Mouse (Mus musculus): ENCODE results near the gene Plk3. TPM values are rescaled to one million over a fixed set of nuclear protein-coding genes. Genes with fewer than 3 reads are reported as not detected.

Gene Plk3
- polyA plus RNA-seq, 1 experiment from 2014 or later = 17.7 TPM

- H3K9ac ChIP-seq = no peak overlapping the region
- H3K9me3 ChIP-seq = no peaks in the 10 kb centered on the region
- peak overlapping the region; percentile 93 for H3K4me2 ChIP-seq
- H3K27ac ChIP-seq = no peak overlapping the region
- 43% methylated on average over 2 of the region's 2 CpGs for WGBS
- H3K36me3 ChIP-seq (replicated peaks) = peaks cover 8% of the 10 kb centered on the region; the same call in 1 of the 2 replicates
- no peak for ATAC-seq (ENCODE audit: low FRiP score)
- H3K4me1 ChIP-seq = peaks cover 38% of the 10 kb centered on the region
- peaks cover 31% of the 10 kb centered on the region for H3K27me3 ChIP-seq
- H3K4me3 ChIP-seq (replicated peaks) = no peak overlapping the region; the same call in 1 of the 2 replicates
Observed at GRCm38 (mm10) chr4:117134601-117134995, 835 bp upstream of the Plk3 start.

DNA sequence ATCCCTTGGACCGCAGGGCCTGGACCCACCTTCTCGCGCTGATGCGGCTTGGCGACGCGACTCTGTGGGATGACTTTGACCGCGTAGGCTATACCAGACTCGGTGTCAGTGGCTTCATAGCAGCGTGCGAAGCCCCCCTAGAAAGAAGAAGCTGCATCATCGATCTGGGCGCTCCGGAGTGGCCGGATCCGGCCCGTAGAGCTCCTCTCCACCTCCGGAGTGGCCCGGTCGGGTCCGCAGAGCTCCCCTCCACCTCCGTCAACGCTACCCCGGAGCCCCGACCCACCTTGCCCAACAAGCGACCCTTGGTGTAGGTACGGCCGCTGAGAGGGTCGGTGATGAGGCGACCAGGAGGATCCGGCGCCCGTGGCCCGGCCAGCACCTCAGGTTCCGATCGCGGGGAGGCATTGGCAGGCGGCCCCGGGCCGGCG, 382 bp downstream of the Plk3 start:
- peaks cover 38% of the 10 kb centered on the region for H3K4me1 ChIP-seq
- under 1% methylated on average over 41 of the region's 42 CpGs for WGBS
- H3K4me3 ChIP-seq (replicated peaks) = peak overlapping the region; percentile 87
- peaks cover 31% of the 10 kb centered on the region for H3K27me3 ChIP-seq
- ATAC-seq (ENCODE audit: low FRiP score) = peak; percentile 40
- peak overlapping the region; percentile 59; the same call in 1 of the 2 replicates for H3K27ac ChIP-seq
- peak overlapping the region; percentile 83 for H3K9ac ChIP-seq
- H3K9me3 ChIP-seq = no peaks in the 10 kb centered on the region
- H3K36me3 ChIP-seq (replicated peaks) = peaks cover 18% of the 10 kb centered on the region
- peak overlapping the region; percentile 93 for H3K4me2 ChIP-seq

DNA sequence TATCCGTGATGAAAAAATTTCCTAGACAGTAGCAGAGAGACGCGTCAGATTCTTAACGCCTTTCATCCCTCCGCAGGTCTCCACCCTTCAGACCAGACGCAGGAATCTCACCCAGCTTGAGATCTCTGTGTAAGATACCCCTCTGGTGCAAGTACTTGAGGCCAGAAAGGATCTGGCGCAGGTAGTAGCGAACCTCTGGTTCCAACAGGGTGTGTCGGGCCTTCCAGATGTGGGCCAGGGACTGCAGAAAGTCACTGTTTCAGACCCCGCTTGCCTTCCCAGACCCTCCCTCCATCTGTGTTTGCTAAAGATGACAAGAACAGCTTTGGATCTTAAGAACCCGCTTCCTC, 994 bp downstream of the Plk3 start:
- H3K4me3 ChIP-seq (replicated peaks) = peak overlapping the region; percentile 87
- H3K4me1 ChIP-seq = peaks cover 38% of the 10 kb centered on the region
- H3K4me2 ChIP-seq = peak overlapping the region; percentile 93
- H3K27me3 ChIP-seq = peaks cover 31% of the 10 kb centered on the region
- no peak overlapping the region for H3K27ac ChIP-seq
- ATAC-seq (ENCODE audit: low FRiP score) = no peak
- H3K9ac ChIP-seq = peak overlapping the region; percentile 83
- peaks cover 22% of the 10 kb centered on the region for H3K36me3 ChIP-seq (replicated peaks)
- H3K9me3 ChIP-seq = no peaks in the 10 kb centered on the region
- WGBS = 5% methylated on average over 11 of the region's 11 CpGs

- 3% methylated on average over 7 of the region's 7 CpGs for WGBS
- Histone ChIP-seq H3K36me3 (replicated peaks) (peaks cover 22% of the 10 kb centered on the region), H3K9me3 (no peaks in the 10 kb centered on the region), H3K9ac (peak overlapping the region; percentile 83), H3K4me2 (peak overlapping the region; percentile 93), H3K4me3 (replicated peaks) (peak overlapping the region; percentile 87), H3K27me3 (peaks cover 31% of the 10 kb centered on the region), H3K4me1 (peaks cover 38% of the 10 kb centered on the region), H3K27ac (peak overlapping the region; percentile 69)
- peak; percentile 52 for ATAC-seq (ENCODE audit: low FRiP score)
Observed at GRCm38 (mm10) chr4:117131890-117132793, 1.6 kb downstream of the Plk3 start.

DNA sequence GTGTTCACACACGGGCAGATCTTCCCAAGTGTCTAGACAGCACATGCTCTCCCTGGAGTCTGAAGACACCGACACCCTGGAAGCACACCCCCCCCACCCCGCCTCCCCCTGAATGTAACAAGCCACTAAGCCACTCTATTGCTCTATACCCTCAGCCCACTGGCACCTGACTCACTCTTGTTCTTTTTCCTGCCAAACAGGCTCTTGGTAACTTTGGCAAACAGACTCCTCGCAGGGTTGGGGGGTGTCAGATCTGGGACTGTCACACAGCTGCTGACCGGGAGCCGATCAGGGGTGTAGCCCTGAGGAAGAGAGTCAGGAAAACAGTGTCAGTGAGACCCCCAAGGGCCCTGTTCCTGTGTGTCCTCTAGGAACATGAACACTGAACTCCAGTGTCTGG, 2.6 kb downstream of the Plk3 start:
- Histone ChIP-seq H3K27ac (0 out of 2 replicates have a peak overlapping the region, but pooled peaks have one; percentile 1), H3K36me3 (replicated peaks) (peaks cover 22% of the 10 kb centered on the region), H3K4me2 (peak overlapping the region; percentile 93), H3K4me3 (replicated peaks) (no peak overlapping the region), H3K9ac (peak overlapping the region; percentile 83; the same call in 1 of the 2 replicates), H3K9me3 (no peaks in the 10 kb centered on the region), H3K4me1 (peaks cover 44% of the 10 kb centered on the region), H3K27me3 (peaks cover 31% of the 10 kb centered on the region)
- 50% methylated on average over 6 of the region's 6 CpGs for WGBS
- no peak for ATAC-seq (ENCODE audit: low FRiP score)

GRCm38 (mm10) chr4:117130790-117131189, 3.0 kb downstream of the Plk3 start:
- Histone ChIP-seq H3K27me3 (peaks cover 29% of the 10 kb centered on the region), H3K4me2 (peak overlapping the region; percentile 93; the same call in 1 of the 2 replicates), H3K27ac (0 out of 2 replicates have a peak overlapping the region, but pooled peaks have one; percentile 1), H3K9me3 (no peaks in the 10 kb centered on the region), H3K4me3 (replicated peaks) (no peak overlapping the region), H3K4me1 (peaks cover 48% of the 10 kb centered on the region), H3K36me3 (replicated peaks) (peaks cover 22% of the 10 kb centered on the region), H3K9ac (no peak overlapping the region)
- 33% methylated on average over 6 of the region's 6 CpGs for WGBS
- ATAC-seq (ENCODE audit: low FRiP score) = no peak

GRCm38 (mm10) chr4:117127991-117128686, 5.6 kb downstream of the Plk3 start:
- Histone ChIP-seq H3K9ac (no peak overlapping the region), H3K4me2 (no peak overlapping the region), H3K4me3 (replicated peaks) (no peak overlapping the region), H3K9me3 (no peaks in the 10 kb centered on the region), H3K4me1 (peaks cover 54% of the 10 kb centered on the region), H3K36me3 (replicated peaks) (peaks cover 22% of the 10 kb centered on the region), H3K27me3 (peaks cover 22% of the 10 kb centered on the region), H3K27ac (no peak overlapping the region)
- no peak for ATAC-seq (ENCODE audit: low FRiP score)
- WGBS = 92% methylated on average over 33 of the region's 33 CpGs

GRCm38 (mm10) chr4:117126675-117127290, 7.0 kb downstream of the Plk3 start, which contains the start of gene Tctex1d4:
Tctex1d4 (plus strand) TSS chr4:117126794.
- no peak within 1 kb of the TSS for H3K9ac ChIP-seq
- no peak for ATAC-seq (ENCODE audit: low FRiP score)
- no peaks in the 10 kb centered on the region for H3K9me3 ChIP-seq
- peaks cover 8% of the 10 kb centered on the region; the same call in 1 of the 2 replicates for H3K27me3 ChIP-seq
- peaks cover 22% of the 10 kb centered on the region for H3K36me3 ChIP-seq (replicated peaks)
- H3K27ac ChIP-seq = peak within 1 kb of the TSS; percentile 80
- H3K4me1 ChIP-seq = peaks cover 41% of the 10 kb centered on the region
- no peak within 1 kb of the TSS for H3K4me3 ChIP-seq (replicated peaks)
- 86% methylated on average over 9 of the region's 9 CpGs for WGBS
- peak within 1 kb of the TSS; percentile 24; the same call in 1 of the 2 replicates for H3K4me2 ChIP-seq

DNA sequence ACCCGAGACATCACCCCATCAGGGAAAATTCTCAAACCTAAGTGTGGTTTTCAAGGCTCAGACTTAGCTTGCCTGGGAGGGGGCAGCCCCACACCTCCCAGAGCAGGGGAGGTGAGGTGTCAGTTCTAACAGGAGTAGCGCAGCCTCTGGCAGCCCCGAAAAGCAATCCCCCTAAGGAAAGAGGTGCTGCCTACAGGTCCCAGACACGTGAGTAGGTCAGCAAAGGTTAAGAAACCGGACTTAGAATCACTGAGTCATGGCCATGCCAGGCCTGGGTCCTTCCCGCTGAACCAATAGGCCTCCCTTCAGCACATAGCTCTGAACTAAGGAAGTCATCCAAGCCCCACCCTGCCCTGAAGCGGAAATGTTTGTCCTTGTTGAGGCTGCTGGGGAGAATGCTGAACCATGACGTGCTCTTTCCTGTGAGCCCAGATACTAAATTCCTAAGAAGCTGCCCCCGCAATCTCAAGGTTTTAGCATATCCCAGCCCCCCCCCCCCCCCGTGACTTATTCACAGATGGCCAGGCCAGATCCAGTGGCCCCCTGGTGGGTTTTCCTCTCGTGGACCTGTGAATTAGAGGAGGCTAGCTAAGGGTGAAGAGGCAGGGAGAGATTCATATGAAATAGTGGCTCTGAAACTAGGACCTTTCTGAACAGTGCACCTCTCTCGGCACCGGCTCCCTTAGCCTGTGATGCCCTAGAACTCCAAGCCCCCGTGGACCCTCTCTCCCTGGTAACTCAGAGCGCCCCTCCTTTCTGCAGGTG, 7.7 kb downstream of the Plk3 start:
- H3K4me2 ChIP-seq = no peak overlapping the region
- H3K36me3 ChIP-seq (replicated peaks) = peaks cover 22% of the 10 kb centered on the region
- H3K4me3 ChIP-seq (replicated peaks) = no peak overlapping the region
- peak overlapping the region; percentile 80 for H3K27ac ChIP-seq
- 57% methylated on average over 15 of the region's 15 CpGs for WGBS
- H3K27me3 ChIP-seq = peaks cover 6% of the 10 kb centered on the region; the same call in 1 of the 2 replicates
- ATAC-seq (ENCODE audit: low FRiP score) = no peak
- H3K4me1 ChIP-seq = peaks cover 38% of the 10 kb centered on the region
- H3K9me3 ChIP-seq = no peaks in the 10 kb centered on the region
- no peak overlapping the region for H3K9ac ChIP-seq

DNA sequence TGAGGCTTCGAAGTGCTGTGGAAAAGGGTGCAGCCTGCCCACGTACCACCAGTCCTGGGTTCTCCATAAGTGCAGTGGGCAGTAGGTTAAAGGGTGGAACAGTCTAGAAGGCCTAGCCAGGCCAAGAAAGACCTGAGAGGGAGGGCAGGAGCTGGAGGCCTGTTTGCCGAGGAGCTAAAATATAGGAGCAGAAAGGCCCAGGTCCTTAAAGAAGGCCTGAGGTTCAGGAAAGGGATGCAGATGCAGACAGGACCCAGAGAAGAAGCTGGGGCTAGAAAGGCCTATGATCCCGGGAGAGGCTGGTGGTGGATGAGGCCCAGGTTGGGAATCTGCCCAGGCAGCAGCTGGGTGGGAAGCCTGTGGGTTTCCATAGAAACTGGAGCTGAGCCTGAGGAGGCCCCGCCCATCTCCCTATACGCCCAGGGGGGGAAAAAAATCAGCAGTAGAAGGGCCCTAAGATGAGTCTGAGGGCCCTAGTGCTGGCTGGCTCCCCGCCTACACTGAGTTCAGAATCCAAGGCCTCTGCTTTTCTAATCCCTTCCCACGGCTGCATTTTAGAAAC, 8.3 kb downstream of the Plk3 start, which contains the start of gene Btbd19:
TSS of gene Btbd19 (minus strand) at position 378 of the 562 bp plus-strand sequence.
- peak within 1 kb of the TSS; percentile 56 for H3K9ac ChIP-seq
- H3K4me1 ChIP-seq = peaks cover 34% of the 10 kb centered on the region
- no peaks in the 10 kb centered on the region for H3K9me3 ChIP-seq
- ATAC-seq (ENCODE audit: low FRiP score) = peak; percentile 55; the same call in 1 of the 2 replicates
- 32% methylated on average over 8 of the region's 8 CpGs for WGBS
- H3K4me2 ChIP-seq = peak within 1 kb of the TSS; percentile 24
- H3K27ac ChIP-seq = peak within 1 kb of the TSS; percentile 80
- peaks cover 5% of the 10 kb centered on the region; the same call in 1 of the 2 replicates for H3K27me3 ChIP-seq
- H3K36me3 ChIP-seq (replicated peaks) = peaks cover 20% of the 10 kb centered on the region
- no peak within 1 kb of the TSS; the same call in 1 of the 2 replicates for H3K4me3 ChIP-seq (replicated peaks)
